Mouse (Mus musculus): ENCODE measurements around the gene Tet1. TPM values are rescaled to one million over a fixed set of nuclear protein-coding genes. Genes with fewer than 3 reads are reported as not detected.

The Tet1 gene
- polyA plus RNA-seq (2017; shearing (Covaris generic)): 1.3 TPM

DNA sequence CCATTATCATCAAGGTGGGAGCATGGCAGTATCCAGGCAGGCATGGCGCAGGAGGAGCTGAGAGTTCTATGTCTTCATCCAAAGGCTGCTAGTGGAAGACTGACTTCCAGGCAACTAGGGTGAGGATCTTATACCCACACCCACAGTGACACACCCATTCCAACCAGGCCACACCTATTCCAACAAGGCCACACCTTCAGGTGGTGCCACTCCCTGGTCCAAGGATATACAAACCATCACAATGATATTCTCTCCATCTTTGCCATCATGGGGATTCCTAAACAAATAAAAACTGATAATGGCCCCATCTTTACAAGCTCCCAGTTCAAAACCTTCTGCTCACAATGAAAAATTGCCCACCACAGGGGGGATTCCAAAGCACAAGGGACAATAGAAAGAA, at the start of gene Tet1:
Gene Tet1, minus strand, starts transcription at position 101 of the 400 bp plus-strand sequence.

DNA sequence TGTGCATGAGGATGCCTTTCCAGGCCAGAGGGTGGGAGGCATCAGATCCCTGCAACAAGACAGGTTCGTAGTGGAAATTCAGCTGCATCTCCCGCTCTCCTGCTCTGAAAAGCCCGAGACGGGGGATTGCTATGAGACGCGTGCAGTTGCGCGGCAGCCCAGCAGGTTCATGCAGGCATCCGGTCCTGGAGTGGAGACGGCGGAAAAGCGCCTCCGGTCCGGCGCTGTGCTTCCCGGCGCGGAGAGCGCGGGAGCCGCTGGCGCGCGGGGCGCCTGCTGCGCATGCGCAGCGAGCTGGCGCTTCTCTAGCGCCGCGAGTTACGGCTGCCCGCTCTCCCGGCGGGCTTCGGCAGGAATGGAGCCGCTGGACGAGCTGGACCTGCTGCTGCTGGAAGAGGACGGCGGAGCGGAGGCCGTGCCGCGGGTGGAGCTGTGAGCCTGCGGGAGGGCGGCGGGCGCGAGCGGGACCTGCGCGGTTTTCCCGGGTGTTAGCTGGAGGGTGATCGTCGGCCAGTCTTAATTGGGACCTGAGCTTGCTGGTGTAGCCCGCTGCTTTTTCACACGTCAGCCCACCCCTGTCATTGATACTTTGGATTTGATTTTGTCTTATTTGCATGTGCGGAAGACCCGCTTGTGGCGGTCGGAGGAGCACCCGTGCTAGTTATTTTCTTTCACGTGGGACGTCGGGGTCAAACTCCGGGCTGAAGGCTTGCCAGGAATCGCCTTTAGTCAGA, 38.1 kb upstream of the Tet1 start, which contains the start of gene Dna2:
Gene Dna2, plus strand, starts transcription at position 289 of the 734 bp plus-strand sequence.

DNA sequence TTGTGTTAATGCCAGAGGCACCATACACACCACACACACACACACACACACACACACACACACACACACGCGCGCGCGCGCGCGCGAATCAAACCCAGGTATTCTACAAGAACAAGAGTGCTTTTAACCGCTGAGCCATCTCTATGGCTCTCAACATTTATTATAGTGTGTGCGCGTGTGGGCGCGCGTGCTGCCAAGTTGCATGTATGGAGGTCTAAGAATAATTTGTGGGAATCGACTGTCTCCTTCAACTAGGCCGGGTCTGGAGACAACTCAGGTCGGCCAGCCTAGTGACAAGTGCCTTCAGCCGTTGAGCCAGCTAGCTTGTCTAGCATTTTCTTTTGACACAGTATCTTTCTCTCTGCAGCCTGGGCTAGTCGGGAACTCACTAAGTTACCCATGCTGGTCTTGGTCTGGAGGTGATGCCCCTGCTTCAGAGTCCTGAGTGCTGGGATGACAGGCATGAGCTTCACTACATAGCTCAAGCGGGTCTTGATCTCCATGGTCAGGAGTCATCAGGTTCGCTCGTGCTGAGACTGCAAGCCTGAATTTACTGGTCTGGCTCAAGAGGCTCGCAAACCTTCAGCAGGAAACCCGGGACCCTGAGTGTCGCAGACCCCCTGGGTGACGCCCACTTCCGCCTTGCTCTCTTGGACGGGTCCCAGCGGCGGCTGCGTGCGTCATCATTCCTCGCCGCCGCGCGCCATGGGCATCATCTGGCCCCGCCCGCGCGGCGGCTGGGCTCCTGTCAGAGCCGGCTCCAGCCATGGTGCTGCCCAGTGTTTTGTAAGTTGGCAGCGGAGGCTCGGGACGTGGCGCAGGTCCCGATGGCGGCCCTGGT, 11.3 kb upstream of the Tet1 start, which contains the start of gene Slc25a16:
Gene Slc25a16, plus strand, starts transcription at position 709 of the 841 bp plus-strand sequence.

DNA sequence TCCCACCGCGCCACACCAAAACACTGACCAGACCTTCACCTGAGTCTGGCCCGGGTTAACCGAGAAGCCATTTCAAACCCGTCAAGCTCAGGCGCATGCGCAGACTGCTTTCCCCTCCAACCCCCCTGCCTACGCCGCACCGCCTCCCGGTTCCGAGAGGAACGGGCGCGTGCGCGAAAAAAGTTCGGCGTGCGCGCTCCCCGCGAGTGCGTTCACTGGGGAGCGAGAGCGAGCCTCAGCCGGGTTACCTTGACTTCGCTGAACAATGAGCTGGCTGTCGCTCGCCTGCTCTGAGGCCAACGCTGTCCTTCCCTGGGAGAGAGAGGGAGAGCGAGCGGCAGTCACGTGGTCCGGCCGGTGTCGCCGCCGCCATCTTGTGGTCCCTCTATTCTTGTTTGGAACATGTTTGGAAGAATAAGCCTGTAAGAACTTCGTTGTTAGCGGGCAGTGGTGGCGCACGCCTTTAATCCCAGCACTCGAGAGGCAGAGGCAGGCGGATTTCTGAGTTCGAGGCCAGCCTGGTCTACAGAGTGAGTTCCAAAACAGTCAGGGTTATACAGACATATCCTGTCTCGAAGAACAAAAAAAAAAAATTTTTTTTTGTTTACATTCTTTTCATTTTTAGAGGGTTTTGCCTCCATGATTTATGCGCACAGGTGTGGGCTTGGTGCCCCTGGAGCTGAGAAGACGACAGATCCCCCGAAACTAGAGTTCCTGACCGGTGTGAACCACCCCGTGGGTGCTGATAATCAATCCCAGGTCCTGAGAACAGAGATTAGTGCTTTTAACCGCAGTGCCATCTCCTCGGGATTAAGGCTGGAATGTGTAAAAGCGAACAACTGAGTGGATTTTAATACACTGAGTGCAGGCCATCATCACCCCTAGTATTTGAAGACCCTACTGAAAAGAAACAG, 116.4 kb downstream of the Tet1 start, which contains the start of gene Ccar1:
Gene Ccar1, minus strand, starts transcription at position 110 of the 914 bp plus-strand sequence.

Other genes starting within 250 kb of the Tet1 start
- gene Stox1, start 182.9 kb downstream of the Tet1 start, polyA plus RNA-seq (2017; shearing (Covaris generic)): 0.44 TPM
- gene Ccar1, start 116.7 kb downstream of the Tet1 start, polyA plus RNA-seq (2017; shearing (Covaris generic)): 93.7 TPM
- 11.1 TPM for gene Slc25a16, start 11.6 kb upstream of the Tet1 start, polyA plus RNA-seq (2017; shearing (Covaris generic))
- 0.74 TPM for gene Dna2, start 38.0 kb upstream of the Tet1 start, polyA plus RNA-seq (2017; shearing (Covaris generic))
- 33.7 TPM for gene Rufy2, start 71.2 kb upstream of the Tet1 start, polyA plus RNA-seq (2017; shearing (Covaris generic))
- gene Hnrnph3, start 115.2 kb upstream of the Tet1 start, polyA plus RNA-seq (2017; shearing (Covaris generic)): 85.4 TPM
- gene Pbld2, start 115.3 kb upstream of the Tet1 start, polyA plus RNA-seq (2017; shearing (Covaris generic)): 0.91 TPM
- gene Pbld1, start 151.2 kb upstream of the Tet1 start, polyA plus RNA-seq (2017; shearing (Covaris generic)): not detected
- gene Atoh7, start 190.7 kb upstream of the Tet1 start, polyA plus RNA-seq (2017; shearing (Covaris generic)): not detected